Mouse (Mus musculus): ENCODE measurements at regions not wholly inside any gene's neighbourhood (a gene's known extent, or its start where the extent isn't known, plus 50 kb on each side); places are given as distances from the start of the nearest gene placed in this dataset.

DNA sequence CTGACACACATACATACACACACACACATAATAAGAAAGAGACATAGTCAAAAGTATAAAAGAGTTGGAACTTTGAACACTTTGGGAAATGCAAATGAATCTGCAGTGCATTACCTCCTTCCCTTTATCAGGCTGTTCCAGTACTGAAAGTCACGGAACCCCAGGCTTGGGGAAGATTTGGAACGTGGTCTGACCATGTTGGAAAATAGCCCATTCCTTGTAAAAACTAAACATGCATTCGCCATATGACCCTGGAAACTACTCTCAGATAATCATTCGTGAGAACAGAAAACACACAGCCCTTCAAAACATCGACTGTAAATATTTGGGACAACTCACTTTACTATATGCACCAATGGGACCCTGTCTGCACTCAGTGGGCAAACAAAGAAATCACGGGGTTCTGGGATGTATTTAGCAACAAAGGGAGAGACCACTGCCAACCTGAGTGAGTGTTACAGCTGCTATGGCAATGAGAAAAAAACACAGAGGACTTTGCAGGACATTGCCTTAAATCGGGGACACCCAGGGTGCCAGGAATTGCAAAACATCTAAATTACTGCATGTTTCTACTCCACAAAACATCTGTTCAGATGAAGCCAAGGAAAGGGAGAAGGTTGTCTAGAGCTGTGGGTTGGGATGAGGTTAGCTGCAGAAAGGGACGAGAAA, 238.3 kb downstream of the Abcc12 start:
- Histone ChIP-seq H3K4me1 (ENCODE audit: control insufficient read depth, insufficient read depth, low read length) (0 out of 2 replicates have a peak, but pooled peaks cover 3% of the 10 kb centered on the region), H3K36me3 (ENCODE audit: control insufficient read depth, insufficient read depth, low read length) (no peaks in the 10 kb centered on the region), H3K27me3 (replicated peaks; ENCODE audit: control insufficient read depth, insufficient read depth, low read length) (no peaks in the 10 kb centered on the region), H3K9me3 (replicated peaks; ENCODE audit: control insufficient read depth, low read length) (no peaks in the 10 kb centered on the region), H3K27ac (ENCODE audit: low read depth, low read length) (no peak overlapping the region), H3K4me3 (ENCODE audit: low read depth, low read length) (no peak overlapping the region), H3K9ac (ENCODE audit: low read length) (no peak overlapping the region), H3K4me2 (ENCODE audit: low read length) (no peak overlapping the region)
- ATAC-seq (no peak), DNase-seq (ENCODE audit: low spot score) (no peak)
- 75% methylated on average over 8 of the region's 8 CpGs for WGBS

DNA sequence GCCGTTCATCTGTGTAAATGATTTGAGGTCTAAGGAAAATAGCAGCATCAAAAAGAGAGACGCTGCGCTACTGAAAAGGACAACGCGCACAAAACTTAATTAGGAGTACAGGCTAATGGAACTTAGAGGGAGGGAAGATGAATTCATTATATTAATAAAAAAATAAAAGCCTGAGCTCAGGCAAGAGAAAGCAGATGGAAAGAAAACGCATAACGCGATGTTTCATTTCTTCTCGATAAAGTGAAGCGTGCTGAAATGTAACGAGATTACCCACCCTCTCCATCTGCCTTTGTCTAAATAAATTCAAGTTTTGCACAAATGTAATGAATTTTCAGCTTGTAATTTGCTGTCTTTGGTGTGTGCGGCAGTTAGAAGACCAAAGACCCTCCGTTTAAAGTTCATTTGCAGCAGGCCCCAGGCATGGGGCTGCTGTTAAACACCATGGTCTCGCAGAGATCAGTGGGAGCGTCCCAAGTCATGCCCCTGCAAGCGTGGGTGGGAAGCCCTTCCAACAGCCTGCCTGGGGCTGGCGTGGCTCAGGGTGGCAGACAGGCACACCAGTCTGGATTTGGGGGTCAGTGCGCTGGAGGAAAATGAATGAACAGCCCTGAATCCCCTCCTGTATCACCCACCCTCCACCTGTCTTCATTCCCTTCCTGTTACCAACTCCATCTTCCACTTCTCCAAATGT, 241.8 kb downstream of the Abcc12 start:
- no peak overlapping the region for H3K4me2 ChIP-seq (ENCODE audit: low read length)
- ATAC-seq, result no peak
- 61% methylated on average over 18 of the region's 18 CpGs for WGBS
- no peaks in the 10 kb centered on the region for H3K9me3 ChIP-seq (replicated peaks; ENCODE audit: control insufficient read depth, low read length)
- peak; percentile 28 for DNase-seq (ENCODE audit: low spot score)
- no peaks in the 10 kb centered on the region for H3K36me3 ChIP-seq (ENCODE audit: control insufficient read depth, insufficient read depth, low read length)
- no peaks in the 10 kb centered on the region for H3K27me3 ChIP-seq (replicated peaks; ENCODE audit: control insufficient read depth, insufficient read depth, low read length)
- no peak overlapping the region for H3K9ac ChIP-seq (ENCODE audit: low read length)
- no peak overlapping the region for H3K4me3 ChIP-seq (ENCODE audit: low read depth, low read length)
- H3K4me1 ChIP-seq (ENCODE audit: control insufficient read depth, insufficient read depth, low read length), result 0 out of 2 replicates have a peak, but pooled peaks cover 3% of the 10 kb centered on the region
- no peak overlapping the region for H3K27ac ChIP-seq (ENCODE audit: low read depth, low read length)

DNA sequence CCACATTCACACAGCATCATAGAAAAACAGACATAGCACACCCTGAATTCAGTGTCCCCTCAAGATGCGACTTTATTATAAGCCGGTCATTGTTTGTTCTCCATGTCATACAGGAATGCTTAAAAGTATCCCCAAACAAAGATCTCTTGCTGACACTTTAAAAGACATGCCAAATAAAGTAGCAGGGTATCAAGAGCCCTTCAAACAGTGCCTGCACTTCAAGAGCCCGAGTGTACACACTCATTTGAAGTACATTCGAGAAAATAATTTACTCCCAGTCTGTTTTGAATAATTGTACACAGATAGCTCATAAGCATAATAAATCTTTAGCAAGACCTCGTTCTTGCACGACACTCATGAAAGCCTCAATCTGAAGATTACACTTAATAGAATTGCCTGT, 249.1 kb downstream of the Abcc12 start:
- Histone ChIP-seq H3K4me1 (ENCODE audit: control insufficient read depth, insufficient read depth, low read length) (peaks cover 8% of the 10 kb centered on the region), H3K27ac (ENCODE audit: low read depth, low read length) (no peak overlapping the region), H3K4me3 (ENCODE audit: low read depth, low read length) (no peak overlapping the region), H3K4me2 (ENCODE audit: low read length) (no peak overlapping the region), H3K27me3 (replicated peaks; ENCODE audit: control insufficient read depth, insufficient read depth, low read length) (no peaks in the 10 kb centered on the region; the same call in 1 of the 2 replicates), H3K9ac (ENCODE audit: low read length) (no peak overlapping the region), H3K9me3 (replicated peaks; ENCODE audit: control insufficient read depth, low read length) (no peaks in the 10 kb centered on the region), H3K36me3 (ENCODE audit: control insufficient read depth, insufficient read depth, low read length) (no peaks in the 10 kb centered on the region)
- DNase-seq (ENCODE audit: low spot score), result peak; percentile 39
- WGBS, result 66% methylated on average over 6 of the region's 6 CpGs
- 0 out of 2 replicates have a peak, but pooled peaks have one; percentile 46 for ATAC-seq

DNA sequence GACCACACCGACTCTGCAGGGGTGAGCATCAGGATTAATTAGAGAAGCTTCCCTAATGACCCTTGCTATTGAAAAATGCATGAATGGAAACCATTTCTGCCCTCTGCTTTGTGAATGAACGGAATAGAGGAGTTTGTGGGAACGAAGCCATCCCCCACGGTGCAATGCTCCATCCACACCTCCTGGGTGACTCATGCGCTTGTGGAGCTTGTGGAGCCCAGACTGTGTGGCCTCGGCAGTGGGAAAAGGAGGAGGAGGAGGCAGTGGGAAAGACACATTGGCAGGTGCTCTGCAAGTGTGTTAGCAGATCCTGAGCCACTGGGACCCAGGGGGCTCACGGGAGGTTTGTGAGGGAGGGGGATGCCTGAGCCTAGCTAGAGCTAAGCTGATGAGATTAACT, 251.9 kb downstream of the Abcc12 start:
- Histone ChIP-seq H3K27ac (ENCODE audit: low read depth, low read length) (no peak overlapping the region), H3K27me3 (replicated peaks; ENCODE audit: control insufficient read depth, insufficient read depth, low read length) (no peaks in the 10 kb centered on the region; the same call in 1 of the 2 replicates), H3K4me1 (ENCODE audit: control insufficient read depth, insufficient read depth, low read length) (peaks cover 11% of the 10 kb centered on the region), H3K9ac (ENCODE audit: low read length) (no peak overlapping the region), H3K4me3 (ENCODE audit: low read depth, low read length) (no peak overlapping the region), H3K36me3 (ENCODE audit: control insufficient read depth, insufficient read depth, low read length) (no peaks in the 10 kb centered on the region), H3K4me2 (ENCODE audit: low read length) (no peak overlapping the region), H3K9me3 (replicated peaks; ENCODE audit: control insufficient read depth, low read length) (no peaks in the 10 kb centered on the region)
- WGBS, result 5% methylated on average over 7 of the region's 7 CpGs
- ATAC-seq, result peak; percentile 64; the same call in 1 of the 2 replicates
- peak; percentile 70 for DNase-seq (ENCODE audit: low spot score)

DNA sequence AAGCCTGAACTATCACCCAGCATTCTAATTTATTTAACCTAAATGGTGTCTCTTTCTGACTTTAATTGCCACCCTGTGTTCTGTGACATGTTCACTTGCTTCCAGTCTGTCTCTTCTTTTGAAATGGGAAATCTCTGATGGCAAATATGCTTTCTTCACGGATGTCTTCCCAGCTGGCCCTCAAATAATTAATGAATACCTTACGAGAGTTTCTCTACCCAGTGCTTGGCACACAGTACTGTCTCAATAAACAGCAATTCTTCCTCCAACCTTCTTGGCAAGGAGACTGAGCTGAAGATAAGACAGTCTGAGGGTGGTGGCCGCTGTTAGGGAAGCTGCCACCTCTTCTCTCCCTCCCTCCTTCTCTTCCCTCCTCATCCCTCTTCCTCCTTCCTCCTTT, 252.5 kb downstream of the Abcc12 start:
- Histone ChIP-seq H3K36me3 (ENCODE audit: control insufficient read depth, insufficient read depth, low read length) (no peaks in the 10 kb centered on the region), H3K4me3 (ENCODE audit: low read depth, low read length) (no peak overlapping the region), H3K27me3 (replicated peaks; ENCODE audit: control insufficient read depth, insufficient read depth, low read length) (no peaks in the 10 kb centered on the region; the same call in 1 of the 2 replicates), H3K4me2 (ENCODE audit: low read length) (no peak overlapping the region), H3K4me1 (ENCODE audit: control insufficient read depth, insufficient read depth, low read length) (peaks cover 11% of the 10 kb centered on the region), H3K9me3 (replicated peaks; ENCODE audit: control insufficient read depth, low read length) (no peaks in the 10 kb centered on the region), H3K9ac (ENCODE audit: low read length) (no peak overlapping the region), H3K27ac (ENCODE audit: low read depth, low read length) (no peak overlapping the region)
- 46% methylated on average over 3 of the region's 3 CpGs for WGBS
- ATAC-seq, result no peak
- DNase-seq (ENCODE audit: low spot score), result no peak

DNA sequence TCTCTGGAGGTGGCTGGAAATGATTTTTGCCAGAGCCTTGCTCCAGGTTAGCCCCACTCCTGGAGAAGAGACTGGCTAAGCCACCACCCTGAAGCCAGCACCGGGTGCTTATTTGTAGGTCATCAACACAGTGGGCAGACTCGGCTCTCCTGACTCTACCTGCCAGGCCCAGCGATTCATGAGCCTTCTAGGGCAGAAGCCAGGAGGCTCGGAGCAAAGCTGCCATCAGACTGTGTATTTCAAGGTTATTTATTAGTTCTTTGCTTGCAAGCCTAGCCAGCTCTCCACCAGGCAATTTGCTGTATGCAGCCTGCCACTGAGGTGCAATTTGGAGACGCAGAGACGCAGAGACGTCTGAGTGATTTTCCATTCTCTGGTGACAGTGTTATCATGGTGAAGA, 255.4 kb downstream of the Abcc12 start:
- 85% methylated on average over 7 of the region's 7 CpGs for WGBS
- Histone ChIP-seq H3K9ac (ENCODE audit: low read length) (no peak overlapping the region), H3K36me3 (ENCODE audit: control insufficient read depth, insufficient read depth, low read length) (no peaks in the 10 kb centered on the region), H3K4me2 (ENCODE audit: low read length) (no peak overlapping the region), H3K4me3 (ENCODE audit: low read depth, low read length) (no peak overlapping the region), H3K9me3 (replicated peaks; ENCODE audit: control insufficient read depth, low read length) (no peaks in the 10 kb centered on the region), H3K27ac (ENCODE audit: low read depth, low read length) (no peak overlapping the region), H3K27me3 (replicated peaks; ENCODE audit: control insufficient read depth, insufficient read depth, low read length) (no peaks in the 10 kb centered on the region; the same call in 1 of the 2 replicates), H3K4me1 (ENCODE audit: control insufficient read depth, insufficient read depth, low read length) (peaks cover 9% of the 10 kb centered on the region)
- no peak for ATAC-seq
- DNase-seq (ENCODE audit: low spot score), result no peak

DNA sequence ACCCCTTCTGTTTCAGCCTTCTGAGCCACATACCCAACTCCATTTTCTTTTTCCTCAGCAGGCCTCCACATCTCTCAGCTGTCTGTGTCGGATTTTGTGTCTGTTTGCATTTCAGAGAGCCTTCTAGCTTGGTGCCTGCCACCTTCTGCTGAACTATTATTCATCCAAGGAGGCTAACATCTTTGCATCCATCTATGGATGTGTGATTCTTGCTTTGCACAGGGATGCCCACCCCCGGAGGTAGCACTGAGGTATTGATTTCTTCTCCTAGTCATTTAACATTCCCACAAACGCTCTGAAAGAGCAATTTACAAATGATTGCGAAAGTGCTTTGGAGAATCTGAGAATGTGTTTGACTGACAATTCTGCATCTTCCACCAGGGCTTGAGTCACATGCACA, 255.9 kb downstream of the Abcc12 start:
- no peaks in the 10 kb centered on the region; the same call in 1 of the 2 replicates for H3K27me3 ChIP-seq (replicated peaks; ENCODE audit: control insufficient read depth, insufficient read depth, low read length)
- no peaks in the 10 kb centered on the region for H3K9me3 ChIP-seq (replicated peaks; ENCODE audit: control insufficient read depth, low read length)
- no peak overlapping the region for H3K9ac ChIP-seq (ENCODE audit: low read length)
- WGBS, result 63% methylated on average over 4 of the region's 4 CpGs
- H3K4me1 ChIP-seq (ENCODE audit: control insufficient read depth, insufficient read depth, low read length), result peaks cover 9% of the 10 kb centered on the region
- no peak for ATAC-seq
- H3K4me3 ChIP-seq (ENCODE audit: low read depth, low read length), result no peak overlapping the region
- no peak overlapping the region for H3K27ac ChIP-seq (ENCODE audit: low read depth, low read length)
- DNase-seq (ENCODE audit: low spot score), result no peak
- H3K4me2 ChIP-seq (ENCODE audit: low read length), result no peak overlapping the region
- no peaks in the 10 kb centered on the region for H3K36me3 ChIP-seq (ENCODE audit: control insufficient read depth, insufficient read depth, low read length)

DNA sequence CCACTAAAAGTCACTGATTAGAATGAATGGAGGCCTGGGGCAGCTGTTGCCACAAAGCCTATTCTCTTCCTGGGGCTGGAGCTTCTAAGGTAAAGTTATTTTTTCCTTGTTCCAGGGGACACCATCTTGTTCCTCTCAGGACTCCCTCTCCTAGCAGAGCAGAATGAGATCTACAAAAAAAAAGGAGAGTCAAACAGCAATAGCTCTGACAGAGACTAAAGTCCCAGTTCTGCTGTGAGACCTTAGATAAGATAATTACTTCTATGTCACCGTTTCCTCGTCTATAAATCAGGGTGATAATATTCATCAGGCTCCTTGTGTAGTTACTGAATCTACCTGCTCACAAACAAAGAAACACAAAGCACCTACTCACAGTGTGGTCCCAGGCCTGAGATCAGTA, 256.7 kb downstream of the Abcc12 start:
- no peak overlapping the region for H3K4me3 ChIP-seq (ENCODE audit: low read depth, low read length)
- H3K36me3 ChIP-seq (ENCODE audit: control insufficient read depth, insufficient read depth, low read length), result no peaks in the 10 kb centered on the region
- no peak for ATAC-seq
- H3K27ac ChIP-seq (ENCODE audit: low read depth, low read length), result no peak overlapping the region; the same call in 1 of the 2 replicates
- no peaks in the 10 kb centered on the region for H3K27me3 ChIP-seq (replicated peaks; ENCODE audit: control insufficient read depth, insufficient read depth, low read length)
- no peak overlapping the region for H3K4me2 ChIP-seq (ENCODE audit: low read length)
- peaks cover 8% of the 10 kb centered on the region for H3K4me1 ChIP-seq (ENCODE audit: control insufficient read depth, insufficient read depth, low read length)
- H3K9me3 ChIP-seq (replicated peaks; ENCODE audit: control insufficient read depth, low read length), result no peaks in the 10 kb centered on the region
- H3K9ac ChIP-seq (ENCODE audit: low read length), result no peak overlapping the region
- DNase-seq (ENCODE audit: low spot score), result no peak
- WGBS, result 78% methylated on average over 2 of the region's 2 CpGs

DNA sequence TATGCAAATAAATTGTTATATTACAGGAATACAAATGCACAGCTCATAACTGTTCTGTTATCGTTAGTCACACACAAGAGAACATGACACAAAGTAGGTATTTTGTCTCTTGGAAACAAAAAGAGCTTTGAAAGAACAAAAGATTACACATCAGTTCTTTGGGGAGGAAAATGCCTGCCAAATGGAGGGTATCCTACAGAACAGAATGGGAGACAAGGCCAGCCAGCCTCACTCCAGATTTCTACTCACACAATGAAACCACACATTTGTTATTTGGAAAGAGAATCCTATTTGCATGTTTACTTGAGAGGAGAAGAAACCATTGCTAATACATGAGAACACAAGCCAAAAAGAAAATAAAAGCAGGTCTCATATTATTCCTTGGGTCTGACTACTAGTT, 258.0 kb downstream of the Abcc12 start:
- DNase-seq (ENCODE audit: low spot score) (no peak), ATAC-seq (no peak)
- no peak overlapping the region for H3K9ac ChIP-seq (ENCODE audit: low read length)
- no peaks in the 10 kb centered on the region for H3K36me3 ChIP-seq (ENCODE audit: control insufficient read depth, insufficient read depth, low read length)
- no peak overlapping the region for H3K27ac ChIP-seq (ENCODE audit: low read depth, low read length)
- H3K4me3 ChIP-seq (ENCODE audit: low read depth, low read length), result no peak overlapping the region
- 31% methylated on average over 1 of the region's 1 CpGs for WGBS
- no peaks in the 10 kb centered on the region for H3K9me3 ChIP-seq (replicated peaks; ENCODE audit: control insufficient read depth, low read length)
- 0 out of 2 replicates have a peak, but pooled peaks cover 3% of the 10 kb centered on the region for H3K4me1 ChIP-seq (ENCODE audit: control insufficient read depth, insufficient read depth, low read length)
- no peaks in the 10 kb centered on the region for H3K27me3 ChIP-seq (replicated peaks; ENCODE audit: control insufficient read depth, insufficient read depth, low read length)
- H3K4me2 ChIP-seq (ENCODE audit: low read length), result no peak overlapping the region
